Mouse (Mus musculus) erythroid progenitor cell, adult 5-6 weeks (primary cell): ENCODE data around the gene Mfsd5. TPM values are rescaled to one million over a fixed set of nuclear protein-coding genes. Genes with fewer than 3 reads are reported as not detected.

ENCODE experiments used
- ATAC-seq: replicated peaks from 2 replicates; pipeline ENCODE4 v1.8.0; 2016; ENCODE audit warnings: moderate number of reproducible peaks, mild to moderate bottlenecking, moderate TSS enrichment, inconsistent platforms; ENCODE audit not compliant: poor library complexity, low FRiP score, severe bottlenecking
- total RNA-seq, 2 experiments: library from RNA; stranded (forward) in 1 of 2; stranded (reverse) in 1 of 2; fragments of 150-400 nt in 1 of 2; fragments of 186-747, 209-891 nt in 1 of 2; gene quantifications; 2 replicates each; pipeline versions ENCODE4 v1.2.3 to v1.2.4; 2015 to 2017; ENCODE audit warnings: low replicate concordance in 2 of 2

The Mfsd5 gene
- total RNA-seq, 2 experiments from 2014 or later = 5.1 to 8.8 TPM

- ATAC-seq = no peak
Observed at GRCm38 (mm10) chr15:102278726-102279091, 545 bp upstream of the Mfsd5 start.

- ATAC-seq = peak; percentile 23; the same call in 1 of the 2 replicates
Observed at GRCm38 (mm10) chr15:102279783-102280520, 698 bp downstream of the Mfsd5 start.

- no peak for ATAC-seq
Observed at GRCm38 (mm10) chr15:102280623-102281022, 1.4 kb downstream of the Mfsd5 start.

GRCm38 (mm10) chr15:102282463-102283292 is 3.4 kb downstream of the Mfsd5 start:
- ATAC-seq = no peak; the same call in 1 of the 2 replicates

- ATAC-seq = no peak
Observed at GRCm38 (mm10) chr15:102283648-102284047, 4.4 kb downstream of the Mfsd5 start.

GRCm38 (mm10) chr15:102287395-102287794 is 8.1 kb downstream of the Mfsd5 start:
- no peak for ATAC-seq

GRCm38 (mm10) chr15:102295633-102296367 is 16.5 kb downstream of the Mfsd5 start, which contains the start of gene Espl1:
Gene Espl1 (plus strand): TSS chr15:102296266.
- peak; percentile 98 for ATAC-seq

GRCm38 (mm10) chr15:102296368-102297006 is 17.2 kb downstream of the Mfsd5 start:
- peak; percentile 54 for ATAC-seq

GRCm38 (mm10) chr15:102302542-102302941 is 23.3 kb downstream of the Mfsd5 start:
- ATAC-seq = no peak

- ATAC-seq = no peak
Observed at GRCm38 (mm10) chr15:102308717-102309116, 29.5 kb downstream of the Mfsd5 start.

- ATAC-seq = no peak
Observed at GRCm38 (mm10) chr15:102310074-102310845, 31.0 kb downstream of the Mfsd5 start.

- ATAC-seq = no peak
Observed at GRCm38 (mm10) chr15:102311489-102311888, 32.2 kb downstream of the Mfsd5 start.

- ATAC-seq = no peak
Observed at GRCm38 (mm10) chr15:102315292-102315691, 36.0 kb downstream of the Mfsd5 start.

- ATAC-seq = 0 out of 2 replicates have a peak, but pooled peaks have one; percentile 48
Observed at GRCm38 (mm10) chr15:102316263-102316662, 37.0 kb downstream of the Mfsd5 start.

GRCm38 (mm10) chr15:102324654-102325473 is 45.6 kb downstream of the Mfsd5 start:
- ATAC-seq = no peak

GRCm38 (mm10) chr15:102326022-102326576 is 46.8 kb downstream of the Mfsd5 start, which contains the start of gene Pfdn5:
Gene Pfdn5 (plus strand): TSS chr15:102326116.
- ATAC-seq = peak; percentile 100

- ATAC-seq = no peak
Observed at GRCm38 (mm10) chr15:102326892-102327291, 47.6 kb downstream of the Mfsd5 start.
